Mouse (Mus musculus): ENCODE results near the gene Arl3. TPM values are rescaled to one million over a fixed set of nuclear protein-coding genes. Genes with fewer than 3 reads are reported as not detected.

Arl3 gene
- polyA plus RNA-seq, 1 experiment from 2014 or later: 91.8 TPM

DNA sequence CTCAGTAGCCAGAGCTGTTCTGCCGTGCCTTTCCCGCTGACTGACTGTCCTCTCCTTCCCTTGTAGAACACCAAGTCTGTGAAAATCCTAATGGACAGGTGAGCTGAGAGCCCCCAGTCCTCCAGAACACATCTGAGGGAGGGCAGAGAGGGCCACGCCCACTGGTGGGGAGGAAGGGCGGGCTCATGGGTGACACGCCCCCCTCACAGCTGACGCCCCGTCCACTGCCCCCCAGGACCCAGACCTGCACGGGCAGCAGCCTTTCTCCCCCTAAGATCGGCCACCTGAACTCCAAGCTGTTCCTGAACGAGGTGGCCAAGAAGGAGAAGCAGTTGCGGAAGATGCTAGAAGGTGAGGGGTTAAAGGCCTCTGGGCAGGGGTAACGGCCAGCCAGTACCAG lies 58.6 kb downstream of the Arl3 start:
- ATAC-seq (replicated peaks; ENCODE audit: insufficient number of reproducible peaks, insufficient read depth, low FRiP score, low read depth): no peak
- H3K9ac ChIP-seq: no peak overlapping the region

GRCm38 (mm10) chr19:46511263-46511662 lies 61.7 kb downstream of the Arl3 start:
- Histone ChIP-seq H3K4me3 (no peak overlapping the region), H3K27me3 (no peaks in the 10 kb centered on the region), H3K4me2 (no peak overlapping the region), H3K27ac (peak overlapping the region; percentile 53), H3K36me3 (peaks cover 56% of the 10 kb centered on the region), H3K9ac (no peak overlapping the region), H3K4me1 (replicated peaks) (peaks cover 56% of the 10 kb centered on the region), H3K9me3 (replicated peaks) (no peaks in the 10 kb centered on the region)
- no peak for ATAC-seq (replicated peaks; ENCODE audit: insufficient number of reproducible peaks, insufficient read depth, low FRiP score, low read depth)
- 70% methylated on average over 10 of the region's 10 CpGs for WGBS

More for the DNA sequence above, 58.6 kb downstream of the Arl3 start:
- no peak overlapping the region for H3K4me3 ChIP-seq
- no peaks in the 10 kb centered on the region for H3K9me3 ChIP-seq (replicated peaks)
- H3K27ac ChIP-seq: no peak overlapping the region
- no peak overlapping the region for H3K4me2 ChIP-seq
- no peaks in the 10 kb centered on the region for H3K27me3 ChIP-seq
- H3K4me1 ChIP-seq (replicated peaks): peaks cover 53% of the 10 kb centered on the region
- peaks cover 47% of the 10 kb centered on the region for H3K36me3 ChIP-seq
- WGBS: 79% methylated on average over 12 of the region's 12 CpGs

DNA sequence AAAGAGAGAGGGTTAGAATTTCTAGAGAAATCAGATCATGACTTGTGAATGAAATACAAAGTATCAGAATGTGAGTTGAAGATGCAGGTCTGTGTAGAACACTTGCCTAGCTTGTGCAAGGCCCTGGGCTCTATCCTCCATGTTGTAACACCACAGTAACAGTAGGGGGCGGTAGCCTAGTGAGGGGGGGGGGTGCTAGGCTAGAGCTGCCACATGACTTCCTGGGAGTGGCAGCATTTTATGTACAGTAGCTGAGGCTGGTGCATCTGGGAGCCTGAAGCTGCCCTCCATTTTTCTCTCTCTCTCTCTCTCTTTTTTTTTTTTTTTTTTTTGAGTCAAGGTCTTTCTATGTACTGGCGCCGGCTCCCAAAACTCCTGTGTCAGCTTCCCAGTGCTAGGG lies 62.2 kb downstream of the Arl3 start:
- no peak overlapping the region for H3K4me2 ChIP-seq
- H3K27me3 ChIP-seq: no peaks in the 10 kb centered on the region
- H3K36me3 ChIP-seq: peaks cover 56% of the 10 kb centered on the region
- 49% methylated on average over 3 of the region's 3 CpGs for WGBS
- no peaks in the 10 kb centered on the region for H3K9me3 ChIP-seq (replicated peaks)
- no peak for ATAC-seq (replicated peaks; ENCODE audit: insufficient number of reproducible peaks, insufficient read depth, low FRiP score, low read depth)
- H3K9ac ChIP-seq: no peak overlapping the region
- H3K27ac ChIP-seq: peak overlapping the region; percentile 53
- peaks cover 60% of the 10 kb centered on the region for H3K4me1 ChIP-seq (replicated peaks)
- no peak overlapping the region for H3K4me3 ChIP-seq

- Histone ChIP-seq H3K4me3 (no peak overlapping the region), H3K27me3 (no peaks in the 10 kb centered on the region), H3K9ac (no peak overlapping the region), H3K4me2 (no peak overlapping the region), H3K9me3 (replicated peaks) (no peaks in the 10 kb centered on the region), H3K36me3 (peaks cover 55% of the 10 kb centered on the region), H3K4me1 (replicated peaks) (peaks cover 64% of the 10 kb centered on the region), H3K27ac (peak overlapping the region; percentile 53)
- 31% methylated on average over 5 of the region's 5 CpGs for WGBS
- ATAC-seq (replicated peaks; ENCODE audit: insufficient number of reproducible peaks, insufficient read depth, low FRiP score, low read depth): no peak
Observed at GRCm38 (mm10) chr19:46510401-46510800, 62.6 kb downstream of the Arl3 start.

GRCm38 (mm10) chr19:46509736-46510135 lies 63.3 kb downstream of the Arl3 start:
- H3K27ac ChIP-seq: peak overlapping the region; percentile 53
- no peak overlapping the region for H3K4me3 ChIP-seq
- H3K9ac ChIP-seq: no peak overlapping the region
- H3K27me3 ChIP-seq: no peaks in the 10 kb centered on the region
- H3K9me3 ChIP-seq (replicated peaks): no peaks in the 10 kb centered on the region
- ATAC-seq (replicated peaks; ENCODE audit: insufficient number of reproducible peaks, insufficient read depth, low FRiP score, low read depth): no peak
- 65% methylated on average over 4 of the region's 4 CpGs for WGBS
- H3K4me1 ChIP-seq (replicated peaks): peaks cover 71% of the 10 kb centered on the region
- H3K36me3 ChIP-seq: peaks cover 49% of the 10 kb centered on the region
- H3K4me2 ChIP-seq: no peak overlapping the region

DNA sequence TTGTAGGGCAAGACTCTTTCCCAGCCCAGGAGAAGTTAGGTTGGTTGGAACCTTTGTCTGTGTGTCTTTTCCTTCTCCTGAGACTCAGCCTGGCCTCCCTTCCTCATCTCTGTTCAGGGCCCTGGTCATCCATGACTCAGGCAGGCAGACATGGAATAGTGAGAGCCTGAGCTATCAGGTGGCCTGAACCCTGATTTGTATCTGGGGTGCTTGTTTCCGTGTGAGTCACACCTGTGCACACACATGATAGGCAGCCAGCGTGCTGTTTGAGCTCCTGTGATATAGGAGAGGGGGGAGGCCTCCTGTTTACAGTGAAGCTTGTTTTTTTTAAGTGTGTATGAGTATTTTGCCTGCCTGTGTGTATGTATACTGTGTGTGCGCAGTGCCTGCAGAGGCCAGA lies 63.8 kb downstream of the Arl3 start:
- Histone ChIP-seq H3K9me3 (replicated peaks) (no peaks in the 10 kb centered on the region), H3K9ac (no peak overlapping the region), H3K4me1 (replicated peaks) (peaks cover 76% of the 10 kb centered on the region), H3K27me3 (no peaks in the 10 kb centered on the region), H3K36me3 (peaks cover 43% of the 10 kb centered on the region), H3K27ac (no peak overlapping the region), H3K4me3 (no peak overlapping the region), H3K4me2 (no peak overlapping the region)
- ATAC-seq (replicated peaks; ENCODE audit: insufficient number of reproducible peaks, insufficient read depth, low FRiP score, low read depth): no peak
- WGBS: 75% methylated on average over 3 of the region's 3 CpGs

DNA sequence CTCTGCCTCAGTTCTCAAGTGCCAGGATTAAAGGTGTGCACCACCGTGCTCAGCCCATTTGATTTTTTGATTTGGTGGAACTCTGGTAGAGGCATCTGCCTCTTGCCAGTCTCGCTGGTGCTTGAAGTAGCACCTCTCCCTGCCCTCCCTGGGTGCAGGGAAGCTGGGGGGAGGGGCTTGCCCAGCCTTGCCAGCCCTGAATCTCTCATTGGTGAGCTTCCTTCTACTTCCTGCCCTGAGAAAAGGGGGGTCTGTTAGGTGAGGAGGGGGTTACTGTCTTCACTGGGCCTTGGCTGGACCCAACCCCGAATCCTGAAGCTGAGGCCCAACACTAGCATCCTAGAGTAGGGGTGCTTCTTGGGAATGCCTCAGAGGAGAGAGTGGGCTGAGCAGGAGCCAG lies 64.3 kb downstream of the Arl3 start:
- no peaks in the 10 kb centered on the region for H3K9me3 ChIP-seq (replicated peaks)

DNA sequence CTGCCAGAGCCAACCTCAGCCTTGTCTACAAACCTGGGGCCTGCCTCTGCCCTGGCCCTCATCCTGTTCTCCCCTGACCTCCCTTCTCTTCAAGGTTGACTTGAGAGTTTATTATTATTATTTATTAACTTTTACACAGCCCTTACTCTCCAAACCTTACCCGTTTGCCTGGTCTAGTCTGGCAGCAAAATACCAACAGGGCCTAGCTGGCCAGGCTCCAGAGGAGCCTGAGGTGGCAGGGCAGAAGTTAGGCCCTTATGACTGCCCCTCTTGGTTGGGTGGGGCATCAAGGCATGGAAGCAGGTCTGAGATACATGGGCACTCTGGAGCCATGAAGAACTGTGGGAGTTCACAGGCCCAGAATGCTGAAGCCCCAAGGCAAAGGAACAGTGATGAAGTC lies 65.2 kb downstream of the Arl3 start:
- Histone ChIP-seq H3K36me3 (peaks cover 30% of the 10 kb centered on the region), H3K27ac (0 out of 2 replicates have a peak overlapping the region, but pooled peaks have one; percentile 15), H3K9me3 (replicated peaks) (no peaks in the 10 kb centered on the region), H3K4me1 (replicated peaks) (peaks cover 76% of the 10 kb centered on the region), H3K4me2 (no peak overlapping the region), H3K27me3 (no peaks in the 10 kb centered on the region), H3K9ac (0 out of 2 replicates have a peak overlapping the region, but pooled peaks have one; percentile 10), H3K4me3 (no peak overlapping the region)
- no peak for ATAC-seq (replicated peaks; ENCODE audit: insufficient number of reproducible peaks, insufficient read depth, low FRiP score, low read depth)
- 68% methylated on average over 1 of the region's 1 CpGs for WGBS

More for the DNA sequence above, 64.3 kb downstream of the Arl3 start:
- Histone ChIP-seq H3K4me1 (replicated peaks) (peaks cover 76% of the 10 kb centered on the region), H3K27ac (no peak overlapping the region), H3K27me3 (no peaks in the 10 kb centered on the region), H3K36me3 (peaks cover 39% of the 10 kb centered on the region), H3K4me3 (no peak overlapping the region), H3K4me2 (no peak overlapping the region), H3K9ac (no peak overlapping the region)
- ATAC-seq (replicated peaks; ENCODE audit: insufficient number of reproducible peaks, insufficient read depth, low FRiP score, low read depth): no peak
- WGBS: 68% methylated on average over 3 of the region's 3 CpGs

DNA sequence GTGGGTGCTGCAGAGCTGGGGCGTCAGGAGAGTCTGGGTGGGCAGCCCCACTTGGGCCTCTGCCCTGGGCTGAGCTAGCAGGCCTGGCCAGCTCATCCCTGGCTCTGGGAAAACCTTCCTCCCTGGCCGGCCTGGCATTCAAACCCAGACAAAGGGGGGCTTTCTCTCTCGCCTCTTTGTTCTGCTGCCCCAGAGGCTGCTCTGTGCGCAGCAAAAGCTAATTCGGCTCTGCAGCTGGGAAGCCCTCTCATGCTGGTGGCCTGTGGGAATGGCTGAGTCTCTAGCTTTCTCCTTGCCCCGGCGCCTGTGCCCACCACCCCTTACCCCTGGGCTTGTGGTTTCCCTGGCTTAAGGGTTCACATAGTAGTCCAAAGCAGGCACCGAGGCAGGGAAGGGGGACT lies 65.8 kb downstream of the Arl3 start:
- Histone ChIP-seq H3K4me2 (peak overlapping the region; percentile 95; the same call in 1 of the 2 replicates), H3K27me3 (no peaks in the 10 kb centered on the region), H3K27ac (peak overlapping the region; percentile 10; the same call in 1 of the 2 replicates), H3K36me3 (peaks cover 23% of the 10 kb centered on the region; the same call in 1 of the 2 replicates), H3K9ac (peak overlapping the region; percentile 27; the same call in 1 of the 2 replicates), H3K4me1 (replicated peaks) (peaks cover 76% of the 10 kb centered on the region), H3K4me3 (no peak overlapping the region), H3K9me3 (replicated peaks) (no peaks in the 10 kb centered on the region)
- no peak for ATAC-seq (replicated peaks; ENCODE audit: insufficient number of reproducible peaks, insufficient read depth, low FRiP score, low read depth)
- 69% methylated on average over 8 of the region's 8 CpGs for WGBS

DNA sequence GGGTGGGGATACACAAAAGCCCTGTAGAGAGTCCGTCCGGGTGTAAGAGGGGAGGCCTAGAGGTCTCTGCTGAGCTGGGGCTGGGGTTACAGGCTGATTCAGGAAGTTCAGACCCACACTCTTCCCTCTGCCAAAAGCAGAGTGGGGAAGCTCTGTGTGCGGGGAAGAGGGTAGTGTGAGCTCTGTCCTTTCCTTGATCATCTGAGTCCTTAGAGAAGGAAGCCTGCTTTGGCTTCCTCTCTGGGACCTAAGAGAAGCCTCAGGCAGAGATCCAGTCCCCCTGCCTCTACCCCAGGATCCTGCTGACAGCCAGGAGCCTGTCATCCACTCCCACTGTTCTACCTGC lies 66.7 kb downstream of the Arl3 start:
- peak overlapping the region; percentile 95 for H3K4me2 ChIP-seq
- H3K9ac ChIP-seq: no peak overlapping the region
- H3K9me3 ChIP-seq (replicated peaks): no peaks in the 10 kb centered on the region
- H3K4me1 ChIP-seq (replicated peaks): peaks cover 71% of the 10 kb centered on the region
- WGBS: 54% methylated on average over 3 of the region's 3 CpGs
- no peaks in the 10 kb centered on the region for H3K27me3 ChIP-seq
- peak overlapping the region; percentile 93; the same call in 1 of the 2 replicates for H3K4me3 ChIP-seq
- peaks cover 22% of the 10 kb centered on the region; the same call in 1 of the 2 replicates for H3K36me3 ChIP-seq
- ATAC-seq (replicated peaks; ENCODE audit: insufficient number of reproducible peaks, insufficient read depth, low FRiP score, low read depth): no peak
- H3K27ac ChIP-seq: no peak overlapping the region

GRCm38 (mm10) chr19:46505646-46506371 lies 67.2 kb downstream of the Arl3 start:
- Histone ChIP-seq H3K27me3 (no peaks in the 10 kb centered on the region), H3K4me3 (peak overlapping the region; percentile 93), H3K4me1 (replicated peaks) (peaks cover 65% of the 10 kb centered on the region), H3K9me3 (replicated peaks) (no peaks in the 10 kb centered on the region), H3K9ac (no peak overlapping the region), H3K27ac (peak overlapping the region; percentile 100; the same call in 1 of the 2 replicates), H3K36me3 (peaks cover 22% of the 10 kb centered on the region; the same call in 1 of the 2 replicates), H3K4me2 (peak overlapping the region; percentile 95)
- no peak for ATAC-seq (replicated peaks; ENCODE audit: insufficient number of reproducible peaks, insufficient read depth, low FRiP score, low read depth)
- WGBS: 74% methylated on average over 8 of the region's 8 CpGs
